Mouse (Mus musculus): Measurements from ENCODE around the gene Gm5431. TPM values are rescaled to one million over a fixed set of nuclear protein-coding genes. Genes with fewer than 3 reads are reported as not detected.
A peak's percentile ranks its signal among the peaks of the same experiment; 100 is the strongest.

The Gm5431 gene
- polyA plus RNA-seq, 1 experiment from 2014 or later: 0.57 TPM

DNA sequence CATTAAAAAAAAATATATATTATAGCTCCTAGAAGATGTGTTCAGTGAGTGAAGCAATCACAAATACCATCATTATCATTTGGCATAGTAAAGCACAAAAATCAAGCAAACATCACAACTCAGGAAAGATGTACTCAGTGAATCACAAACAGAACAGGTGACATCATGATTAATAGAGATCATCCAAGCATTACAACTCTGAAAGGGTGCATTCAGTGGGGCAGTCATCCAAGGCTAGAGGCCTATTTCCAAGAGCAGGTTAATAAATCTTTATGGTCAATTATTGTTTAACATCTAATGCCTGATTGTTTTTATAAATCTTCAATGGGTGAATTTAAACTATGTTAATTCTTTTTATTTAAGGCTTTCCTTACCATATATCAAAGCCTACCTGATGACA lies 61.2 kb downstream of the Gm5431 start:
- no peaks in the 10 kb centered on the region for H3K36me3 ChIP-seq (ENCODE audit: insufficient read depth, low read length)
- peaks cover 4% of the 10 kb centered on the region; the same call in 1 of the 2 replicates for H3K4me1 ChIP-seq (ENCODE audit: insufficient read depth, low read depth, low read length)
- H3K9me3 ChIP-seq (ENCODE audit: low read length): no peaks in the 10 kb centered on the region
- DNase-seq (ENCODE audit: low spot score) (no peak), ATAC-seq (no peak)
- TF ChIP-seq EP300 (IDR thresholded peaks at IDR 0.05) (no peak), CTCF (IDR thresholded peaks at IDR 0.05) (no peak)
- H3K4me3 ChIP-seq (ENCODE audit: low read depth, low read length): no peak overlapping the region
- H3K9ac ChIP-seq (replicated peaks; ENCODE audit: low read depth): no peak overlapping the region
- H3K4me2 ChIP-seq (replicated peaks; ENCODE audit: low read depth, low read length): no peak overlapping the region
- no peaks in the 10 kb centered on the region for H3K27me3 ChIP-seq (replicated peaks; ENCODE audit: insufficient read depth, low read length)
- no peak overlapping the region for H3K27ac ChIP-seq (ENCODE audit: low read length)

DNA sequence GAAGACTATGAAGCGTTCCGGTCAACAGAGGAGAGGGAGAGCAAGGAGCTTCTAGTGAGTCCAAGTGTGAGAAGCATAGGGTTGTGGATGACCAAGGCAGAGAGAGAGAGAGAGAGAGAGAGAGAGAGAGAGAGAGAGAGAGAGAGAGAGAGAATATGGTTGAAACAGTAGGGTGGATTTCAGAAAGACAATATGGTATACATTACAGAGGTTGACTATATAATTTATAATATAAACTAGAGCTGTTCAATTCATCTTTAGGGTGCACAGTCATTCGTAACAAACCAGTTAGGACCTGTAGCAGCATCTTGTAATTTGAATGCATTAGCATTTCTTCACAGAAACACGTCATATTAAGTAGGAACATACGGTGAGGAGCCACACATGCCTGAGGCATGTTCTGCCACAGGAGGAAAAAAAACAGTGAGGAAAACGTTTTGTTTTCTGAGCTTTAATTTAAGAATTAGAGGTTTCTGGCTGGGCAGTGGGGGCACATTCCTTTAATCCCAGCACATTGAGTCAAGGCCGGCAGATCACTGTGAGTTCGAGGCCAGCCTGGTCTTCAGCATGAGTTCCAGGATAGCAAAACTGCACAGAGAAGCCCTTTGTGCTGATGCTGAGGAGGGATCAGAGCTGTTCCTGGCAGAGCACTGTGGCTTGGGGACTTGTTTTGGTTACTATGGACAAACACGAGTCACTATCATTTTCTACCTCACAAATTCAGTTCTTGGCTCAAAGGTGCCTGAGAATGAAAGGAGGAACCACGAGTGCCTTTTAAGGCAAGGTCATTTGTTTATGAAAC lies 62.9 kb downstream of the Gm5431 start:
- no peaks in the 10 kb centered on the region for H3K36me3 ChIP-seq (ENCODE audit: insufficient read depth, low read length)
- H3K9ac ChIP-seq (replicated peaks; ENCODE audit: low read depth): no peak overlapping the region
- no peaks in the 10 kb centered on the region for H3K9me3 ChIP-seq (ENCODE audit: low read length)
- no peak for ATAC-seq
- TF ChIP-seq EP300 (IDR thresholded peaks at IDR 0.05): no peak
- TF ChIP-seq CTCF (IDR thresholded peaks at IDR 0.05): no peak
- no peak for DNase-seq (ENCODE audit: low spot score)
- no peaks in the 10 kb centered on the region for H3K27me3 ChIP-seq (replicated peaks; ENCODE audit: insufficient read depth, low read length)
- H3K4me1 ChIP-seq (ENCODE audit: insufficient read depth, low read depth, low read length): peaks cover 4% of the 10 kb centered on the region; the same call in 1 of the 2 replicates
- WGBS: 75% methylated on average over 10 of the region's 10 CpGs
- H3K4me3 ChIP-seq (ENCODE audit: low read depth, low read length): no peak overlapping the region
- no peak overlapping the region for H3K4me2 ChIP-seq (replicated peaks; ENCODE audit: low read depth, low read length)
- H3K27ac ChIP-seq (ENCODE audit: low read length): no peak overlapping the region

DNA sequence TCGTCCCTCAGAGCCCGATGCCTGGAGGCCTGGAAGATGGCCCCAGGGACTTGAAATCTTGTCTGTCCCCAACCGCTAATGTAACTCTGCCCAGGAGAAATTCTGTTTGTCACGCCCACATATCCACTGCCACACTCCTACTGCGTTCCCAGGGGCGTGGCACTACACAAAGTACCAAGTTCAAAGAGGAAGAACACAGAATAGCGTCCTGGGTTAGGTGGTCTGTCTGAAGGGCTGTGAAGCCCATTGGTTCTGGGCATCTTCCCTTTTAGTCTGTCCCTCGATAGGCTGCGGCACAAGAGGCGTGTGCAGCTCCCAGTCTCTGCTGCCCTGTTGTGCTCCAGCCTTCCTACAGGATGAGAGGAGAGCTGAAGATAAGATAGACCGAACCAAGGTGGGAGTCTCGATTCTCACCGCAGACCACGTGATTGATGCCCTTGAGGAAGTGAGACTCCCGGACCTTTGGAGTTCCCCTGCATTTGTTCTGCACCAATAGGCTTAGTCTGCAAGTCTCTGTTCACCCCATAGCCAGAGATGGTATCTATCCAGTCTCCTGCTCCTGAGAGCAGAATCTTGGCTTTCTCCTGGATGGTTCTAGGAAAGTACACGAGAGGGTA lies 63.7 kb downstream of the Gm5431 start:
- no peaks in the 10 kb centered on the region for H3K9me3 ChIP-seq (ENCODE audit: low read length)
- under 1% methylated on average over 16 of the region's 16 CpGs for whole genome bisulfite sequencing
- no peaks in the 10 kb centered on the region for H3K27me3 ChIP-seq (replicated peaks; ENCODE audit: insufficient read depth, low read length)
- H3K4me3 ChIP-seq (ENCODE audit: low read depth, low read length): peak overlapping the region; percentile 85
- TF ChIP-seq EP300 (IDR thresholded peaks at IDR 0.05) (no peak), CTCF (IDR thresholded peaks at IDR 0.05) (no peak)
- H3K4me2 ChIP-seq (replicated peaks; ENCODE audit: low read depth, low read length): peak overlapping the region; percentile 92
- H3K36me3 ChIP-seq (ENCODE audit: insufficient read depth, low read length): no peaks in the 10 kb centered on the region
- DNase-seq (ENCODE audit: low spot score): peak; percentile 53
- peaks cover 4% of the 10 kb centered on the region; the same call in 1 of the 2 replicates for H3K4me1 ChIP-seq (ENCODE audit: insufficient read depth, low read depth, low read length)
- peak; percentile 18; the same call in 1 of the 2 replicates for ATAC-seq
- peak overlapping the region; percentile 29; the same call in 1 of the 2 replicates for H3K9ac ChIP-seq (replicated peaks; ENCODE audit: low read depth)
- H3K27ac ChIP-seq (ENCODE audit: low read length): no peak overlapping the region

Other genes with a start within 250 kb of the Gm5431 start
- gene Rack1, start 101.9 kb downstream of the Gm5431 start, polyA plus RNA-seq (2015; fragmentation: Nextera tagmentation; extraction: Ambion mirVana): 404 and 434 TPM in 2 replicates
- 4.3 and 5.1 TPM in 2 replicates for gene Trim41, start 84.9 kb downstream of the Gm5431 start, polyA plus RNA-seq (2015; fragmentation: Nextera tagmentation; extraction: Ambion mirVana)
- 1.2 and 1.6 TPM in 2 replicates for gene Trim7, start 76.1 kb downstream of the Gm5431 start, polyA plus RNA-seq (2015; fragmentation: Nextera tagmentation; extraction: Ambion mirVana)
- gene Gm12184, start 75.6 kb downstream of the Gm5431 start, polyA plus RNA-seq (2015; fragmentation: Nextera tagmentation; extraction: Ambion mirVana): 4.4 and 5.5 TPM in 2 replicates
- gene Irgm1, start 30.5 kb downstream of the Gm5431 start, polyA plus RNA-seq (2015; fragmentation: Nextera tagmentation; extraction: Ambion mirVana): 20.2 and 26.4 TPM in 2 replicates
- gene Psme2b, start 44.0 kb upstream of the Gm5431 start, polyA plus RNA-seq (2015; fragmentation: Nextera tagmentation; extraction: Ambion mirVana): 5.0 and 7.2 TPM in 2 replicates
- gene Olfr56, start 76.7 kb upstream of the Gm5431 start, polyA plus RNA-seq (2015; fragmentation: Nextera tagmentation; extraction: Ambion mirVana): 0.08 and 0.15 TPM in 2 replicates
- 1.6 and 3.1 TPM in 2 replicates for gene 9930111J21Rik1, start 77.2 kb upstream of the Gm5431 start, polyA plus RNA-seq (2015; fragmentation: Nextera tagmentation; extraction: Ambion mirVana)
- 0.17 and 0.20 TPM in 2 replicates for gene Gm12185, start 90.0 kb upstream of the Gm5431 start, polyA plus RNA-seq (2015; fragmentation: Nextera tagmentation; extraction: Ambion mirVana)
- gene Tgtp1, start 92.0 kb upstream of the Gm5431 start, polyA plus RNA-seq (2015; fragmentation: Nextera tagmentation; extraction: Ambion mirVana): 3.2 and 9.1 TPM in 2 replicates
- gene 9930111J21Rik2, start 149.0 kb upstream of the Gm5431 start, polyA plus RNA-seq (2015; fragmentation: Nextera tagmentation; extraction: Ambion mirVana): 1.8 and 3.0 TPM in 2 replicates
- 4.7 and 4.9 TPM in 2 replicates for gene Tgtp2, start 162.0 kb upstream of the Gm5431 start, polyA plus RNA-seq (2015; fragmentation: Nextera tagmentation; extraction: Ambion mirVana)
- gene Ifi47, start 174.4 kb upstream of the Gm5431 start, polyA plus RNA-seq (2015; fragmentation: Nextera tagmentation; extraction: Ambion mirVana): 11.7 and 13.1 TPM in 2 replicates
- not detected in 2 replicates for gene Olfr1396, start 212.7 kb upstream of the Gm5431 start, polyA plus RNA-seq (2015; fragmentation: Nextera tagmentation; extraction: Ambion mirVana)
- gene Olfr1395, start 240.1 kb upstream of the Gm5431 start, polyA plus RNA-seq (2015; fragmentation: Nextera tagmentation; extraction: Ambion mirVana): not detected in 2 replicates

Data from lung, postnatal 0 days (tissue).